Mouse (Mus musculus) ES-Bruce4 (cell line): ENCODE results near the gene Med22. TPM values are rescaled to one million over a fixed set of nuclear protein-coding genes. Genes with fewer than 3 reads are reported as not detected.

Experiments
- H3K27ac ChIP-seq: 2 replicates; pipeline ENCODE4 v1.5.1; 2012; ENCODE audit warnings: low read length, inconsistent platforms; ENCODE audit not compliant: insufficient read depth
- H3K27me3 ChIP-seq: 2 replicates; pipeline ENCODE4 v1.6.1; 2012; ENCODE audit warnings: mild to moderate bottlenecking, low read length, inconsistent platforms; ENCODE audit not compliant: control insufficient read depth, poor library complexity, insufficient read depth, severe bottlenecking
- H3K36me3 ChIP-seq: 2 replicates; pipeline ENCODE4 v1.6.1; 2012; ENCODE audit warnings: inconsistent platforms, mild to moderate bottlenecking, low read length, moderate library complexity; ENCODE audit not compliant: control insufficient read depth, poor library complexity, insufficient read depth, severe bottlenecking
- H3K4me1 ChIP-seq: one replicate; pipeline ENCODE4 v1.8.1; 2011; ENCODE audit warnings: low read length; ENCODE audit not compliant: control insufficient read depth, insufficient read depth
- H3K4me3 ChIP-seq: 2 replicates; pipeline ENCODE4 v1.5.1; 2011; ENCODE audit warnings: low read depth, mild to moderate bottlenecking, low read length
- H3K9ac ChIP-seq: 2 replicates; pipeline ENCODE4 v1.6.1; 2012; ENCODE audit warnings: low read depth, mild to moderate bottlenecking, inconsistent platforms; ENCODE audit not compliant: poor library complexity, severe bottlenecking
- H3K9me3 ChIP-seq: replicated peaks from 2 replicates; pipeline ENCODE4 v1.6.1; 2012; ENCODE audit warnings: mild to moderate bottlenecking, low read length, inconsistent platforms; ENCODE audit not compliant: control insufficient read depth, poor library complexity, insufficient read depth, severe bottlenecking
- CTCF ChIP-seq: IDR thresholded peaks from one replicate; pipeline ENCODE4 v1.8.1; 2011; ENCODE audit warnings: low read depth, low read length
- EP300 ChIP-seq: IDR thresholded peaks from 2 replicates; pipeline ENCODE4 v1.6.1; 2011; ENCODE audit warnings: low read depth, low read length; ENCODE audit not compliant: insufficient read depth
- POLR2A ChIP-seq: IDR thresholded peaks from one replicate; pipeline ENCODE4 v1.8.1; 2011; ENCODE audit warnings: low read length; ENCODE audit not compliant: insufficient read depth
- polyA plus RNA-seq: library from polyadenylated mRNA; stranded (reverse); fragments of >200 nt; gene quantifications from 2 replicates; pipeline ENCODE4 v1.2.4, GENCODE M21; 2011; ENCODE audit warnings: low read depth; ENCODE audit not compliant: missing spikeins, insufficient read depth, insufficient read length

Gene Med22
- 11.1 and 12.6 TPM in 2 replicates for polyA plus RNA-seq

DNA sequence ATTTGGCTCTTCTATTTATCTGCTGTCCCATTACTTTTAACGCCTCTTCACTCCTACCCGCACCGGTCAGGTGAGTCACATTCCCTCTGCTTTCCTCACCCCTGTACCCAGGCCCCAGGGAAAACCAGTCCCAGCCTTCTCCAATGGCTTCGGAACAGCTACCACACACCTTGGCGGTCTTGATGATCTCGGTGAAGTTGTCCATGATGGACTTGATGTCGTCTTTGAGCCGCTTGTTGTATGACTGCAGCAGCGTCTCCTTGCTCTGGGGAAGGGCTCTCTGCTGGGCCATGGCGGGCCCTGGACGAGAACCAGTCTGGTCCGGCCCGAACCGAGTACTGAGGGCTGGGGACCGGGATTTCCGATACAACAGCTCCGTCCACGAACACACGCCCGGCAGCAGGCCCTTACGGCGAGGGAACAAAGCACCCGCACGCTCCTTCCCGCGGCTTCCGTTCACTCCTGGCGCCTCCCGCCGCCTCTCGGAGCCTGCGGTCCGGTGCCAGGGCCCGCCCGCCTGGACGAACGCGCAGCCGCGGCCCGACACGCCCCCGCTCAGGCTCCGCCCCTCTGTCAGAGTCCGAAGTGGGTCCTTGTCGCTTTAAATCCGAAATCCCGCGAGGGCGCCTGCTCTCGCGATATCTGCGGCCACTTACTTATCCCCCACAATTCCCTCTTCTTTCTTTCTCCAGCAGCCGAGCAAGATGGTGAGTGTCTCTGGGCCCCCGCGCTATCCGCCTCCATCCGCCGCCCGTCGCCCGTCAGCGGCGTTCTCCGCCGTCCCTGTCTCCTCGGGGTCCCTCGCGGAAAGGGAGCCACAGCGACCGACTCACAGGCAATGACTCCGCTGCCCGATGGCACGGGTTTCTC, at the start of gene Med22, which contains the start of gene Rpl7a:
Gene Med22, minus strand, starts transcription at position 554 of the 870 bp plus-strand sequence.
Gene Rpl7a, plus strand, starts transcription at position 641 of the 870 bp plus-strand sequence.
- Histone ChIP-seq H3K4me3 (peak within 1 kb of the TSS; percentile 99), H3K27ac (peak within 1 kb of the TSS; percentile 39), H3K4me1 (no peaks in the 10 kb centered on the region), H3K27me3 (no peaks in the 10 kb centered on the region), H3K9ac (peak within 1 kb of the TSS; percentile 93), H3K36me3 (peaks cover 44% of the 10 kb centered on the region), H3K9me3 (no peaks in the 10 kb centered on the region)
- TF ChIP-seq CTCF (no peak), EP300 (no peak), POLR2A (peak; percentile 48)

DNA sequence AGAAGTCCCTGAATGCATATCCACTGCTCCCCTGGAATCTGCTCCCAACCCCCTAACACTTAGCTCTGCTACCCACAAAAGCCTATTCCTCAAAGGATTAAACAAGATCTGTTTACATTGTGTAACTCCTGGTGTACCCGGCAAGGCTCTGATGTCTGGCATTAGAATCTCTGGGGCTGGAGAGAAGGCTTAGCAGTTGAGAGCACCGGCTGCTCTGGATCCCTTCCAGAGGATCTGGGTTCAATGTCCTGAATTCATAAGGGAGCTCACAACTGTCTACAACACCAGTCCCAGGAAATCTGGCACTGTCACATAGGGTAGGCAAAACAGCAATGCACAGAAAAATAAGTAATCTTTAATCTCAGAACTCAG, 47.0 kb upstream of the Med22 start:
- Histone ChIP-seq H3K9ac (no peak overlapping the region), H3K9me3 (no peaks in the 10 kb centered on the region), H3K27ac (no peak overlapping the region), H3K36me3 (peaks cover 57% of the 10 kb centered on the region), H3K27me3 (no peaks in the 10 kb centered on the region), H3K4me1 (no peaks in the 10 kb centered on the region), H3K4me3 (no peak overlapping the region)
- TF ChIP-seq EP300 (no peak), POLR2A (no peak), CTCF (no peak)

DNA sequence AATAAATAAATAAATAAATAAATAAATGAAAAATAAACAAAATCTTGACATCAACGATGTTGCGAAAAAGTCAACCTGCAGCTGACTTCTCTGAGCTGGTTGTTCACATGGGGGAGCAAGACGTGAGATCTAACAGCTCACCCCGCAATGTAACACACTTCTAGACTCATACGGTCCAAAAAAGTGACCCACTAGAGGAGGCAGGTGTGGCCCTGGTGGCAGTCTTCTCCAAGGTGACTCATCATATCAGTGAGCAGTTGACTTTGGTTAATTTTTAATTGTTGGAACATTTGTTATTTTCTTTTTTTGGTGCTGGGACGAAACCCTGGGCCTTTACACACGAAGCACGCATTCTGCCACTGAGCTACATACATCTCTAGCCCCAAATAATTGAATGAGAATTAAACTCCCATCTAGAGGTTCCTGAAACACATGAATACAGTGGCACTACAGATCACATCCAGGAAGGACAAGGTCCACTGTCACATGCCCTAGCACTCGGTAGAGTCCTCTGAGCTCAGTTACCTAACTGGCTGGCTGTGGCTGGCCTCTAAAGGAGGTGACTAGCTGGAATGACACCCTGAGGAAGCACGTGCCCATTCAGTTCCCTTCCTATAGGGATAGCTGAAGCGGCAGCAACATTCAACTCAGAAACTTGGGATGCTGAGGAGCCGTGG, 46.5 kb upstream of the Med22 start:
- Histone ChIP-seq H3K9me3 (no peaks in the 10 kb centered on the region), H3K27me3 (no peaks in the 10 kb centered on the region), H3K27ac (no peak overlapping the region), H3K9ac (no peak overlapping the region), H3K36me3 (peaks cover 55% of the 10 kb centered on the region), H3K4me3 (no peak overlapping the region), H3K4me1 (no peaks in the 10 kb centered on the region)
- no peak for TF ChIP-seq EP300
- TF ChIP-seq POLR2A: no peak
- TF ChIP-seq CTCF: no peak

DNA sequence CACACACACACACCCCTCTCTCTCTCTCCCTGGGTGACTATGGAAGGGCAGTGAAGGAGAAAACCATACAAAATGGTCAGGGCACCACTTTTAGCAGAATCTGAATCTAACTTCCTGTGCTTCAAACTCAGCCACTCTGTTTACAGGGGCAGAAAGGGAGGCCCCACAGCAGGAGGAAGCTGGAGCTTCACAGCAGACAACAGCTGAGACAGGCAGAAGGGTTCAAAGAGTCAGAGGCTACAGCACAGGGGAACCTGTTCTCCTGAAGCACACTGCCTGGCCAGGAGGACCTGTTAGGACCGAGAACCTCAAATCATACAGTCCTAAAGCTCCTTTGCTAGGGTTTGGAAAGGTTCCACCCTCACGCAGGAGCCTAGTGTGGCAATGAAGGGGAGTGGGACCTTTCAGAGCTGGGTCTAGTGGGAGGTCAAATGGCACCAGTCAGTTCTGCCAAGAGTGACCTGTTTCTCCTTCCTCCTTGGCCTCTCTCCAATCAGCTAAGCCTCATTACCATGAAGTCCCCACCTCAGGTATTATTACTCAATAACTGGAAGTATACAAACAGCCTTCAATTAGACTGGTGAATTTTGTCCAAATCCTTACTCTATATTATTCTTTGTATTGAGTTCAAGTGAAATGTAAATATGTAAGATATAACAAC, 44.4 kb upstream of the Med22 start:
- Histone ChIP-seq H3K27ac (no peak overlapping the region), H3K4me1 (no peaks in the 10 kb centered on the region), H3K27me3 (no peaks in the 10 kb centered on the region), H3K36me3 (peaks cover 43% of the 10 kb centered on the region), H3K4me3 (no peak overlapping the region), H3K9me3 (no peaks in the 10 kb centered on the region), H3K9ac (no peak overlapping the region)
- TF ChIP-seq POLR2A: no peak

DNA sequence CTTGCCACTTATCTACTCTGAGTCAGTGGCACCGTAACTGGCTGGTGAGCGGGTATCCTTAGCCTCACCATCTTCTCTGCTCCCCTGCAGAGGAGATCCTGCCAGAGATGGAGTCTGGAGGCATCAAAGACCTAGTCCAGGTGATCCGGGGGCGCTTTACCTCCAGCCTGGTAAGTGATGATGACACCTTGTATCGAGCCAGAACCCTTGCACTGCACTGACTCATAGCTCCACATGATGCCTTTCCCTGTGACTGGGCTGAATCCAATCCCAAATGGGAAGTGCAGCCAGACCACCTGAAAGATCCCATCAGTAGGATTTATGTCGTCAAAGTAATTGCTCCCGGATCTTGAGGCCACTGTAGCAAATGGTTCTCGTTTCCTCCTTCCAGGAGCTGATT, 42.4 kb upstream of the Med22 start:
- peaks cover 29% of the 10 kb centered on the region for H3K36me3 ChIP-seq
- TF ChIP-seq POLR2A (no peak), CTCF (no peak), EP300 (no peak)
- no peaks in the 10 kb centered on the region for H3K9me3 ChIP-seq
- H3K27ac ChIP-seq: no peak overlapping the region
- no peak overlapping the region for H3K9ac ChIP-seq
- H3K27me3 ChIP-seq: no peaks in the 10 kb centered on the region
- no peak overlapping the region for H3K4me3 ChIP-seq
- H3K4me1 ChIP-seq: no peaks in the 10 kb centered on the region
